Mouse (Mus musculus) lung, adult 2 months (tissue): ENCODE results near the gene Parg. TPM values are rescaled to one million over a fixed set of nuclear protein-coding genes. Genes with fewer than 3 reads are reported as not detected.
A peak's percentile ranks its signal among the peaks of the same experiment; 100 is the strongest.

Experiments
- DNase-seq: peaks from one replicate; pipeline ENCODE4 v3.0.0; 2022
- H3K4me1 ChIP-seq: fragments of 200-500 bp; 2 replicates; pipeline ENCODE4 v1.6.1; 2011; ENCODE audit warnings: low read length; ENCODE audit not compliant: control insufficient read depth, insufficient read depth
- H3K4me3 ChIP-seq: fragments of 200-500 bp; replicated peaks from 2 replicates; pipeline ENCODE3; 2011; ENCODE audit warnings: low read depth, mild to moderate bottlenecking, control low read depth, low read length; ENCODE audit errors: extremely low read depth
- CTCF ChIP-seq: fragments of 200-500 bp; IDR thresholded peaks from 2 replicates; pipeline ENCODE4 v1.5.1; 2011; ENCODE audit warnings: mild to moderate bottlenecking, low read length, control low read depth; ENCODE audit not compliant: insufficient read depth
- POLR2A ChIP-seq: fragments of 200-500 bp; IDR thresholded peaks from 2 replicates; pipeline ENCODE4 v1.6.1; 2011; ENCODE audit warnings: low read depth, mild to moderate bottlenecking, control low read depth, low read length, borderline replicate concordance; ENCODE audit errors: extremely low read depth
- WGBS: fragments of 180-500 bp; shearing (Covaris S2); methylation state at CpG from one replicate; pipeline ENCODE4 v1.1.7; 2018; 5-methylcytosine and 5-hydroxymethylcytosine counted together
- polyA plus RNA-seq: library from polyadenylated mRNA; depleted of rRNA; stranded (reverse); fragments of >200 nt; gene quantifications from 2 replicates; pipeline ENCODE4 v1.2.3, GENCODE M21; 2012

Gene Parg
- polyA plus RNA-seq, 1 experiment: 4.9 TPM

DNA sequence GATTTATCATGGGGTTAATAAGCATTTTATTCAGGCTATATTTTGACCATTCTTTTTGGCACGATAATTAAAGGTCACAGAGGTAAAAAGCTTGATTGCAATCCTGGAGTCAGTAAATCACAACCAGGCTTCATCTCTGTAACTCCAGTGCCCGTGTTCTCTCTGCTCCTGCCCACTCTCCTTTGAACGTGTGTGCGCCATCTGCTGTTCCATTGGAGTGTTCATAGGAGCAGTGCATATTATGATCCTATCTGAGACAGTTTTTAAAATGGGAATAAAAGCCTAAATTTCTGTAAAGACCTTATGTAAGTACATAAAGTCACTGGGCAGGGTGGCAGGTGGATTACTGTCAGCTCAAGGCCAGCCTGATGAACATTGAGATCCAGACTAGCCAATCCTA is 40.7 kb downstream of the Parg start:
- no peak for DNase-seq
- 80% methylated on average over 4 of the region's 4 CpGs for WGBS
- Histone ChIP-seq H3K4me3 (no peak overlapping the region), H3K4me1 (no peaks in the 10 kb centered on the region; the same call in 1 of the 2 replicates)
- TF ChIP-seq CTCF: no peak
- TF ChIP-seq POLR2A: no peak

DNA sequence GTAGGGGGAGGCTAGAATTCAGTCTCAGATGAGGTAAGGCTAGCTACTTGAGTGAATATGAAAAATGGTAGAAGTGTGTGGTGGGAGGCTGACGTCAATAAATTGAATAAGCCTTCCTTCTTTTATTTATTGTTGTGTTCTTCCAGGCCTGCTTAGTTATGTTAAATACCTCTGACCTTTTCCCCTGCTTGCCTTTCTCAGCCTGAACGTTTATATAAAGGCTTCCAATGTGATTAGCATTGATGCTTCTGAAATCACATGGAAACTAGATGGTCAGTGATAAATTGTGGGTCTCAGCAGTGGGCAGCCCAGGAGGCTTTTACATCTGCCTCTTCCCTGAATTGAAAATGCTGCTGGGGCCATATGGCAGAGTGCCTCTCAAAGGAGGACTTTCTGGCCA is 44.3 kb downstream of the Parg start:
- no peak for DNase-seq
- TF ChIP-seq CTCF (no peak), POLR2A (no peak)
- Histone ChIP-seq H3K4me3 (no peak overlapping the region), H3K4me1 (no peaks in the 10 kb centered on the region)
- 44% methylated on average over 2 of the region's 2 CpGs for WGBS

DNA sequence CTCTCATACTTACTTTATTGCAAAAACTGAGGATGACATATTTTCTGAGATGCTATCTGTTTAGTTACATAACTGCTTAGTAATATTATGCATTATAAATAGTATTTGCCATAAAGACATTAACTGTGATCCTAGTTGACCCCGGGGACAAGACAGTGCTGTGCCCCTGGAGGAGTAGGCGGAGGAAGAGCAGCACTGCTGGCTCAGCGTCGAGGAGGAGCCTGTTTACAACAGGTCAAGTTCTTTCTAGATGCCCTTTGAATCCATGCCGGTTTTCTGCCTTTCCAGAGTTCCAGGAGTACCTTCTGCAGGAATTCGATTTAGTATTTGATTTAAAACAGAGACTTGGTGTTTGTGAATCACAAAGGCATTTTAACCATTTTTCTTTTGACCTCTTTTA is 47.9 kb downstream of the Parg start:
- Histone ChIP-seq H3K4me1 (no peaks in the 10 kb centered on the region), H3K4me3 (no peak overlapping the region)
- no peak for DNase-seq
- 86% methylated on average over 6 of the region's 6 CpGs for WGBS
- no peak for TF ChIP-seq CTCF
- TF ChIP-seq POLR2A: no peak

DNA sequence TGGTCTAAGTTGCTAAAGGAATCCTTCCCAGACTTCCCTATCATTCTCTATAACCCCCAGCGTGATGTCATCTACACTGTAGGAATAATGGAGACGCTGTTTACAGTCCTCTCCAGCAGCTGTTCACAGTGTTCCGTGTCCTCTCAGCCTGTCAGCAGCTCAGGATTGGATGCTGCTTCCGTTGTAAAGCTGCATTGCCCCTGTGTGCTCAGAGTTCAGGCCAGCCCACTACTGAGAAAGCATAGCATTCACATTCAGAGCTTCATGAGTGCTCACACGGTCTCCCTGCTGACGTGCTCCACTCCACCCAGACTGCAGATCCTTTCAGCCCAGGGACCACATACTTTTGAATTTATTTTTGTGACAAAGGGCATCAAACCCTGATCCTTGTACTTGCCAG is 59.1 kb downstream of the Parg start:
- WGBS: 71% methylated on average over 6 of the region's 6 CpGs
- TF ChIP-seq POLR2A (no peak), CTCF (no peak)
- H3K4me3 ChIP-seq: no peak overlapping the region
- H3K4me1 ChIP-seq: no peaks in the 10 kb centered on the region; the same call in 1 of the 2 replicates
- no peak for DNase-seq

DNA sequence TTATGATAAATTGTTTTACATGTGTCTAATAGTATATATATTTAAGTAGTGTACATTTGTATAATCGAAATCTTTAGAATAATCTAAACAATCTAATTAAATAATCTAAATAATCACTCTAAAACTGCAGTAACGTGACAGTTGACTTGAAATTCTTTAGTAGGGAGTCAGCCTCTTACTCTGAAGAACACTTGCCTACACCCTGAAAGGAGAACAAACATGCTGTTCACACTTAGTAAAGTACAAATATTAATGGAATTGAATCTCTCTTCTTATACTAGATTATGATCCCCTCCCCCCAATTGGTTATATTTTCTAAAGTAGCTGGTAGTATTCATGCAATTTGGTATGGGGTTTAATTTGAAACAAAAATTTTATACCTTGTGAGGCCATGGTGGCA is 60.0 kb downstream of the Parg start:
- no peak for DNase-seq
- WGBS: 51% methylated on average over 2 of the region's 2 CpGs
- H3K4me3 ChIP-seq: no peak overlapping the region
- TF ChIP-seq POLR2A (no peak), CTCF (no peak)
- no peaks in the 10 kb centered on the region; the same call in 1 of the 2 replicates for H3K4me1 ChIP-seq

DNA sequence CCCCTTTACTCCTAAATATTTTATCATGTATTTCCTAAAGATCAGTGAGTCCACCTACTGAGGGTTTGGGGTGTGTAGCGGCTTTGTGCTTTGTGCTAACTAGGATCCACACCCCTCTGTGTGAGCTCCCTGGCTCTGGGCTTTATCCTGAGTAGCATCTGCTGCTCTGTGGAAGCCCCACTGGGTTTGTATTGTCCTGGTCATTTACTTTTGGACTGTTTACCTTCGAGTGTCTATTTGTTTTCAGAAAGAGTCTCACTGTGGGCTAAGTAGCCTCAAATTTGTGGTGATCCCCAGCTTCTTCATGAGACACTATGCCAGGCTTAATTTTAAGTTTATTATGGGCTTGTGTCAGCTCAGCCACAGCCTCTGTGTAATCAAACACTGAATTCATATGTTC is 67.2 kb downstream of the Parg start:
- no peak for DNase-seq
- TF ChIP-seq CTCF (no peak), POLR2A (no peak)
- 66% methylated on average over 2 of the region's 2 CpGs for WGBS
- H3K4me3 ChIP-seq: no peak overlapping the region
- H3K4me1 ChIP-seq: no peaks in the 10 kb centered on the region

DNA sequence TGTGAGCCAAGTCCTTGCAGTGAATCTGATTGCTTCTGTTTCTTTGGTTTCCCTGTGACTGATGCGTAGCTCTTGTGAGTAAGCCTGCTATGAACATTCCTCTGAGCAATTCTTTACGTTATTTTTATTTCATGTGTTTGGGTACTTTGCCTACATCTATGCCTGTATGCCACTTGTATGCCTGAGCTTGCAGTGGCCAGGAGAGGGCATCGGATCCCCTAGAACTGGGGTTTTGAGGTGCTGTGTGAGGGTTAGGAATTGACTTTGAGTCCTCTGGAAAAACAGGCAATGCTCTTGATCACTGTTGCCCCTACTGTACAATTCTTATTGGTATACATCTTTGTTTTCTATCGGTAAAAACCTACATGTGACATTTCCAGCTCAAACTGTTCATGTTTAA is 67.8 kb downstream of the Parg start:
- Histone ChIP-seq H3K4me3 (no peak overlapping the region), H3K4me1 (no peaks in the 10 kb centered on the region)
- TF ChIP-seq CTCF (0 out of 2 replicates have a peak, but pooled peaks have one; percentile 6), POLR2A (no peak)
- no peak for DNase-seq
- 88% methylated on average over 4 of the region's 4 CpGs for WGBS

DNA sequence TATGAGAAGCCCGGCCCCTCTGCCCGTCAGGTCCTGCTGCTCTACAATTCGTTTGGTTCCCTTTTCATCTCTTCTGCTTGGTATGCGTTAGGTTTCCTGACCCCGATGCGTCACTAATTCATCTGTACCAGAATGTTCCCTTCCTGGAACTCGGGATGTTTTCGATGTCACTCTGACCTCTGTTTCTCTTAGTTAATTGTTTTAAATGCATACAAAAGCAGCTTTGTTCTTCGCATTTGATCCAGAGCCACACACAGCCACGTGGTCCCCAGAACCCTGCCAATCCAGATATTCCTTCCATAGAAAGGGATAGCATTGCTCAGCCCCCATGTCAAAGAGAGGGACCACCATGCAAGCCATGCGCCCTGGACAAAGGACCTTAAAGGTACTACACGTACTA is 99.9 kb downstream of the Parg start:
- DNase-seq: no peak
- no peak overlapping the region for H3K4me3 ChIP-seq
- TF ChIP-seq CTCF: no peak
- no peak for TF ChIP-seq POLR2A
- no peaks in the 10 kb centered on the region for H3K4me1 ChIP-seq
- WGBS: 76% methylated on average over 12 of the region's 12 CpGs

DNA sequence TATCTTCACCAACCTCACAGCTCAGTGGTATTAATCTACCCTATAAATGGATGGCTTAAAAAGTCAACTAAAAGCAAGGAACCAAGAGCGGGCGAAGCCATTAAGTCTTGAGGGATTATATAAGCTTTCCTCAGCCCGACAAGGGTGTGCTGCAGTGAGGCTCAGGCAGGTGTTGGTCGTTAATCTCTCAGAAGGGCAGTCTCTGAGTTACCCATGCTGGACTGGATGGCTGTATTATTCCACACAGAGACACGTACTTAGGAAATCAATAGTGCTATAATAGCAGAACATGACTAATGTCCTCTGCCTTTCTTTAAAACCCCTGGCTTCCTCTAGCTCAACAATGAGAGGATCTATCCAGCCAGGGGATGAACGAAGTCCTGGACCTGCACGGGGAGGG is 100.7 kb downstream of the Parg start:
- WGBS: 89% methylated on average over 7 of the region's 7 CpGs
- no peak overlapping the region for H3K4me3 ChIP-seq
- H3K4me1 ChIP-seq: no peaks in the 10 kb centered on the region
- TF ChIP-seq CTCF (no peak), POLR2A (no peak)
- DNase-seq: no peak

DNA sequence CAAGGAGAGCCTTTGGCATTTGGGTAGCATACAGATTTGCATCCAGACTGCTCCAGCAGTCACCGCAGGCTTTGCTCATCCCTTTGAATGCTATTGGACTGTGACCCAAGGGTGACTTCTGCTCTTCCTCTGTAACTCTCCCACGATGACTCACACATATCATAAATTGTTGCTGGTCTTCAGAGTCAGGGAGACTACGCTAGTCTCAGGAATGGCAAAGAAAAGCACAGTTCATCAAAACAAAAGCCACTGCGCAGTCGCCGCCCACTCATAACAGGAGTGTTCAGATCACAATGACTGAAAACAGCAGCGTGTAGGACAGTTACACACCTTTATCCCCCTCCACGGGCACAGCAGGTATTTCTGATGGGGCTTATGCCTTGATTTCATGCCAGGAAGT is 103.2 kb downstream of the Parg start:
- Histone ChIP-seq H3K4me3 (no peak overlapping the region), H3K4me1 (no peaks in the 10 kb centered on the region)
- DNase-seq: no peak
- TF ChIP-seq POLR2A (no peak), CTCF (no peak)
- WGBS: 86% methylated on average over 8 of the region's 8 CpGs

DNA sequence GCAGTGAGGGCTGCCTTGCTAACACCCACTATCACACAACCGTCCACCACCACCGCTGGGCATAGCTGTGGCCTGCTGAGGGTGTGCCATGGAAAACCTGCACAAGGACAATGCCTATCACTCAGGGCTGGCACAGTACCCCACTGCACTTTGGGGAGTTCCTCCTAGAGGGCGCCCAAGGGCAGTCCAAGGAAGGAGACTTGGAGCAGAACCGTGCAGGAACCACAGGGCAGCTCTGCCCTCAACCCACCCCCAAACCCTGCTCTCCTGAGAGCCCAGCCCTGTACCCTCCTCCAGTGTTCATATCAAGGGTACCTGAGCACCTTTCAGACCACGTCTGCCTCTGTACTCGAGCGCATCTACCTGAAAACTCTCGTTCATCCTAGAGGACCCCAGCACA is 108.1 kb downstream of the Parg start:
- Histone ChIP-seq H3K4me3 (no peak overlapping the region), H3K4me1 (no peaks in the 10 kb centered on the region)
- TF ChIP-seq CTCF (peak; percentile 51), POLR2A (no peak)
- peak; percentile 39 for DNase-seq
- 41% methylated on average over 8 of the region's 8 CpGs for WGBS
